Mouse (Mus musculus) erythroblast, embryonic 14.5 days (primary cell): ENCODE measurements around the gene Cdk9.

Experiments
- GATA1 ChIP-seq: IDR thresholded peaks from 2 replicates; pipeline ENCODE4 v1.6.1; 2012; ENCODE audit warnings: low read length, inconsistent platforms, mixed read lengths
- TAL1 ChIP-seq: IDR thresholded peaks from 3 replicates; pipeline ENCODE4 v1.6.1; 2012; ENCODE audit warnings: low read length, inconsistent platforms, mixed read lengths

GRCm38 (mm10) chr2:32662291-32662690 lies 50.6 kb downstream of the Cdk9 start:
- TF ChIP-seq TAL1 = no peak
- TF ChIP-seq GATA1 = no peak
